Mouse (Mus musculus): Measurements from ENCODE around the gene Glra2. TPM values are rescaled to one million over a fixed set of nuclear protein-coding genes. Genes with fewer than 3 reads are reported as not detected.
"Not testable (repeated sequence)": the region's sequence is repeated elsewhere in the genome, so short reads cannot be mapped to it uniquely, and the experiment has no call there.

Glra2 gene
- total RNA-seq (2021): 1 to 10 TPM; 8.1 to 8.5 TPM
- long read RNA-seq, experiment 1, partial matches to known transcripts: 1 of 4 reads
- long read RNA-seq, experiment 1, other reads (novel, unspliced or antisense): 1 of 4 reads
- long read RNA-seq, experiment 2, partial matches to known transcripts: 0 of 2 reads
- long read RNA-seq, experiment 2, other reads (novel, unspliced or antisense): 1 of 2 reads

DNA sequence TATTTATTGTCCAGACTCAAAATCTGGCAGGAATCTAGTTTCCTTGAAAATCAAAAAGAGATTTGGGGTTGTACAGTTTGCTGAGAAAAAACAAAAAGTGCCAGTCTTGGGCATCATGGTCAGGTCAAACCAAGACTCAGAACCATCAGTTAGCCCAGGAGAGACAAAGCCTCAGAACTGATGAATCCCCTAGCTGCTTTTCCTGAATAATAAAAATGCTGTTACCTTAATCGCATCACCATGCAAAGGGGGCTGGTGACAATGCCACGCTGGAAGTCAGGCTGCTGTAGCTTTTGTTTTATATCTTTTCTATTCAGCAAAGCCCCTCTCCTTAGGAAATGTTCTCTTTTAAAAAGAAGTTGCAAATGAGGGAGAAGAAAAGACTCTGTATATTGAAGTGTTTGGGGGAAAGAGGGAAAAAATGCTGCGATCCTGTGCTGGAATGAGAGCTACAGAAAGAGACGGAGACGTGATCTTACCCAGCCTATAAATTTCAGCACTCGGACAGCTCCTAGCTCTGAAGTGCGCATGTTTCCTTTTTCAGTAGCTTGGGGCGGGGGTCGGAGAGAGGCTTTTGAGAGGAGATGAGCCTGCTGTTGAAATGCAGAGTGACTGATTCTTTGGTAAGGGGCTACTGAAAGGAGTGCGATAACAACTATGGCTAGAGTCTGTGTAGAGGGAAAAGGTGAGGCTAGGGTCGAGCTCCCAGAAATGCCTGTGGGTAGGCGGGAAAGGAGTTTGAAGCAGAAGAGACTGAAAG, at the start of gene Glra2:
Gene Glra2, minus strand, starts transcription at position 455 of the 760 bp plus-strand sequence.
- H3K4me3 ChIP-seq: peak within 1 kb of the TSS; percentile 48
- no peak for TF ChIP-seq CTCF (conservative IDR thresholded peaks at IDR 0.05)
- DNase-seq (ENCODE audit: low spot score in 2 of 2): no peak
- peak within 1 kb of the TSS; percentile 51; the same call in 1 of the 2 replicates for H3K27ac ChIP-seq

GRCm38 (mm10) chrX:165362798-165363197, 35.6 kb upstream of the Glra2 start:
- TF ChIP-seq CTCF (conservative IDR thresholded peaks at IDR 0.05): no peak
- peak in 1 of 2 experiments; percentile 12 for DNase-seq (ENCODE audit: low spot score in 2 of 2)
- H3K4me3 ChIP-seq: no peak overlapping the region
- H3K27ac ChIP-seq: no peak overlapping the region

DNA sequence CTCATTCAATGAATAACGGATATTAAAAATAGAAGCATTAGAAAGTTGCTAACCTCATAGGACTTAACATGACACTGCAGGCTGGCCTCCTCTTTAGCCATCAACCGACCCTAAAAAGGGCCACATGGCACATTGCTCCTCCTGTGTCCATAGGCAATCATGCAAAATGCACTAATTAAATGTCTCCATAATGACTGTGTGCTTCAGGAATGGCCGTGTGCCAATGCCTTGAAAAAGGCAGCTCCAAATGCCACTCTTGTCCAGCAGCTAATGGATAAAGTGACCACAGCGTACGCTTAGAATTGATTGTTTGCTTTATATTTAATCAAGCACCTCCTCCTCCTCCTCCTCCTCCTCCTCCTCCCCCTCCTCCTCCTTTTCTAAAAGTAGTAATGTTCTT, 17.4 kb upstream of the Glra2 start:
- no peak overlapping the region for H3K4me3 ChIP-seq
- no peak for TF ChIP-seq CTCF (conservative IDR thresholded peaks at IDR 0.05)
- no peak for DNase-seq (ENCODE audit: low spot score in 2 of 2)
- H3K27ac ChIP-seq: no peak overlapping the region

DNA sequence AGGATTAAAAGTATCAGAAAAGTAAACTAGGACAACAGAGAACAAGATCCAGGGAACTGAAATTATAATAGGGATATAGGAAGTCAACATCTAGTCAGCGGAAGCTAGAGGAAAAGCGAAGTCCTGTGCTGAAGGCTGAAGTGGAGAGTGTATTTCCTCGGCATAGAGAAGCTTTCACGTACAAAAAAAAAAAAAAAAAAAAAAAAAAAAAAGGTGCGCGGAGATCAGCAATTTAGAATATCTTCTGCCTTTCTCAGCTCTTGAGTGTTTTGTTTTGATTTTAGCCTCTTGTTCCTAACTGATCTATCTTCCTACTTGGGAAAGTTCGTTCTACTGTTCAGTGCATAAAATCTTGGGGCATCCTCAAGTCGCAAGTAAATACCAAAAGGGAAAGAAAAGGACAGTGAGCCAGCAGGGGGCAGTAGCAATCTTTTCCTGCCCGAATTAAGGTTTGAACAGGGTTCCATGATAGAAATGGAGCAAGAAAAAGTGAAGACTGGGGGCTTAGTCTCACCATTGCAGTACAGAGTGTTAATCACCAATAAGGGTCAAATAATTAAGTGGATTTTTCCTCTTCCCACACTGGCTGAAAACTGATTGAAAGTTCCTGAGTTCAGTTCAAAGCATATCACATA, 623 bp upstream of the Glra2 start:
- H3K27ac ChIP-seq: no peak overlapping the region
- peak; percentile 74 for TF ChIP-seq CTCF (conservative IDR thresholded peaks at IDR 0.05)
- peak overlapping the region; percentile 48 for H3K4me3 ChIP-seq
- peak; percentile 8 to 54 for DNase-seq (ENCODE audit: low spot score in 2 of 2)

GRCm38 (mm10) chrX:165193550-165193949, 133.6 kb downstream of the Glra2 start:
- peak; percentile 76 for TF ChIP-seq CTCF (conservative IDR thresholded peaks at IDR 0.05)
- no peak overlapping the region for H3K4me3 ChIP-seq
- DNase-seq (ENCODE audit: low spot score in 2 of 2): peak; percentile 8 to 11
- no peak overlapping the region for H3K27ac ChIP-seq

DNA sequence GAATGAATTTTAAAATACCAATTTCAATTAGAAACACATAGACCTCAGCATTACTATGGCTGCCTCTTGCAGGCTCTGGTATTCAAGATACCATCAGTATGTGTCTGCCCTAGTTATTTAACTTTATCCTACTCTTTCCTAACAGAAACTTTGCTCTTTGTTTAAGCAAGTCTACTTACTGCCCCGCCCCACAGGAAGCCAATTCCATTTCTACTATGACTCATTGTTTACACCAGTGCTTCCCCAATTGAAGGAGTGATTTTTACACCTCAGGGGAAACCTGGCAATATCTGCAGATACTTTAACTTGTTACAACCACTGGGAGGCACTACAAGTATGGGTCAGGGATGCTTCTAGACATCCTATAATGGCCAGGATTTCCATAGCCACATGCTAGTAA, 136.0 kb downstream of the Glra2 start:
- TF ChIP-seq CTCF (conservative IDR thresholded peaks at IDR 0.05): peak; percentile 50
- H3K27ac ChIP-seq: no peak overlapping the region
- no peak for DNase-seq (ENCODE audit: low spot score in 2 of 2)
- no peak overlapping the region for H3K4me3 ChIP-seq

DNA sequence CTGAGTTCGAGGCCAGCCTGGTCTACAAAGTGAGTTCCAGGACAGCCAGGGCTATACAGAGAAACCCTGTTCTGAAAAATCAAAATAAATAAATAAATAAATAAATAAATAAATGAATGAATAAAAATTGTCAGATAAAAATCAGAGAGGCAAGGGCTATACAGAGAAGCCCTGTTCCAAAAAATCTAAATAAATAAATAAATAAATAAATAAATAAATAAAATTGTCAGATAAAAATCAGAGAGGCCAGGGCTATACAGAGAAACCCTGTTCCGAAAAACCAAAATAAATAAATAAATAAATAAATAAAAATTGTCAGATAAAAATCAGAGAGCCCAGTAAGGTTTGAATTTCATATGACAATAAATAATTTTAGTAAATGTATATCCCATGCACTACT, 144.2 kb downstream of the Glra2 start:
- H3K4me3 ChIP-seq; H3K27ac ChIP-seq; DNase-seq (ENCODE audit: low spot score in 2 of 2): not testable (repeated sequence)

- DNase-seq (ENCODE audit: low spot score in 2 of 2): no peak
- TF ChIP-seq CTCF (conservative IDR thresholded peaks at IDR 0.05): no peak
These were observed 170.6 kb downstream of the Glra2 start for GRCm38 (mm10) chrX:165156549-165156948.

DNA sequence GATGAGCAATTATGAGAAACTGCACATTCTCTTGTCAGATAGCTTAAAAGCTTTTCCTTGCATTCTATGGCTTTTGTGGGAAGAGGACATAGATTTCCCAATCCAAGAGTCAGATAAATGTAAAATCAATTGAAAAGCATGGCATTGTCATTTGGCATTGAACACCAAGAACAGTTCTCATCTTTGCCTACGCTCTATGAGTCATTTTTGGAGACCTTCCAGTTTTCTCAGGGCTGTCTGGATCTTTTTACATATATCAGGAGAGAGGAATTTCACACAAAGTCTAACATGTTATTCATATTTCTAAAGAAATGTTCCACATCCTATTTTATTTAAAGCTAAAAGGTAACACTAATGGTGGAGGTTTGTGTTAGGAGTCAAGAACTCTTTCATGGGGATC, 223.0 kb downstream of the Glra2 start:
- DNase-seq (ENCODE audit: low spot score in 2 of 2): peak; percentile 16 to 20
- TF ChIP-seq CTCF (conservative IDR thresholded peaks at IDR 0.05): no peak
- no peak overlapping the region for H3K4me3 ChIP-seq
- no peak overlapping the region for H3K27ac ChIP-seq

More at GRCm38 (mm10) chrX:165156549-165156948, 170.6 kb downstream of the Glra2 start:
- no peak overlapping the region for H3K27ac ChIP-seq
- H3K4me3 ChIP-seq: no peak overlapping the region
